10 mouse cellular contexts compared by ENCODE assay signal in the genomic region with DNA sequence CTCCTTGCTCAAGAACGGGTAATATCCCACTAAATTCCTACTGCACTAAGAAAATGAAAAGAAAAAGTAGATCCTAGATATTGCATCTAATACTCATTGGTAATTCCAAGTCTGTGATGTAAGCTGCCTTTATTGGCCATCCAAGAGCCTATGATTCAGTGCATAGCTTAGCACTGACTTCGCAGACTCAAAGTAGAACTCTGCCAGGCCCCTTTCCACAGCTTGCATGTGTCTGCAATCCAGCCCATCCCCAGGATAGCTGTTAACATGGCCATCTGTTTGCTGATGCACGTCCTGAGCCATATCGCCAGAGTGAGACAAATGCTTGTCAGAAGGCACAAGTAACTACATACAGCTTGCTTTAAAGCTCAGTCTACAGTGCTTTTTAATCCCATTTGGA.
DNase-seq lines count a peak whose midpoint lies in the region; ATAC-seq and TF ChIP-seq lines count a peak whose summit lies in the region.
"Had no signal": no experiment of that assay in that cellular context is flagged by ENCODE, and none has a peak within 500 bp of the region (broad histone marks: within the 10 kb centered on the region; RNA-seq: fewer than 3 reads in every experiment).

No protein-coding gene starts in this region.

- H3K4me1 ChIP-seq in hindbrain, postnatal 0 days (ENCODE audit: insufficient read depth, low read length) = no peaks in the 10 kb centered on the region
- no peaks in the 10 kb centered on the region for H3K4me1 ChIP-seq in hindbrain, embryonic 13.5 days (replicated peaks)
- no peaks in the 10 kb centered on the region for H3K4me1 ChIP-seq in forebrain, postnatal 0 days (ENCODE audit: insufficient read depth)
- H3K4me1 ChIP-seq in midbrain, embryonic 14.5 days (ENCODE audit: control insufficient read depth, insufficient read depth, low read length) = no peaks in the 10 kb centered on the region
- H3K4me1 ChIP-seq: neural tube, embryonic 12.5 days had no signal

- 63% methylated on average over 4 of the region's 4 CpGs for WGBS in hindbrain, postnatal 0 days
- WGBS in hindbrain, embryonic 13.5 days = 85% methylated on average over 4 of the region's 4 CpGs
- 66% methylated on average over 4 of the region's 4 CpGs for WGBS in forebrain, postnatal 0 days
- 87% methylated on average over 4 of the region's 4 CpGs for WGBS in midbrain, embryonic 14.5 days

- H3K27me3 ChIP-seq in hindbrain, postnatal 0 days (ENCODE audit: insufficient read depth, low read length) = no peaks in the 10 kb centered on the region
- H3K27me3 ChIP-seq in hindbrain, embryonic 13.5 days = no peaks in the 10 kb centered on the region
- no peaks in the 10 kb centered on the region for H3K27me3 ChIP-seq in forebrain, postnatal 0 days (ENCODE audit: insufficient read depth, low read length)
- no peaks in the 10 kb centered on the region for H3K27me3 ChIP-seq in midbrain, embryonic 14.5 days (ENCODE audit: control insufficient read depth, insufficient read depth, low read length)
- H3K27me3 ChIP-seq: neural tube, embryonic 12.5 days had no signal

- H3K4me2 ChIP-seq in hindbrain, postnatal 0 days (ENCODE audit: low read depth, low read length) = no peak overlapping the region
- no peak overlapping the region for H3K4me2 ChIP-seq in hindbrain, embryonic 13.5 days
- H3K4me2 ChIP-seq in forebrain, postnatal 0 days (ENCODE audit: low read depth) = no peak overlapping the region
- H3K4me2 ChIP-seq in midbrain, embryonic 14.5 days (ENCODE audit: low read length) = no peak overlapping the region
- H3K4me2 ChIP-seq: neural tube, embryonic 12.5 days had no signal

- ATAC-seq in hindbrain, postnatal 0 days = no peak
- no peak for ATAC-seq in hindbrain, embryonic 13.5 days (ENCODE audit: low FRiP score)
- ATAC-seq in forebrain, postnatal 0 days = peak; percentile 98
- ATAC-seq in midbrain, embryonic 14.5 days (ENCODE audit: low FRiP score, low TSS enrichment) = no peak

- H3K36me3 ChIP-seq in hindbrain, postnatal 0 days (ENCODE audit: insufficient read depth, low read length) = no peaks in the 10 kb centered on the region
- no peaks in the 10 kb centered on the region for H3K36me3 ChIP-seq in hindbrain, embryonic 13.5 days
- H3K36me3 ChIP-seq in forebrain, postnatal 0 days (ENCODE audit: insufficient read depth) = no peaks in the 10 kb centered on the region
- H3K36me3 ChIP-seq in midbrain, embryonic 14.5 days (ENCODE audit: control insufficient read depth, insufficient read depth, low read length) = no peaks in the 10 kb centered on the region
- H3K36me3 ChIP-seq: neural tube, embryonic 12.5 days had no signal

- no peaks in the 10 kb centered on the region for H3K9me3 ChIP-seq in hindbrain, postnatal 0 days (ENCODE audit: low read length)
- H3K9me3 ChIP-seq in hindbrain, embryonic 13.5 days = no peaks in the 10 kb centered on the region
- no peaks in the 10 kb centered on the region for H3K9me3 ChIP-seq in forebrain, postnatal 0 days (ENCODE audit: low read length)
- no peaks in the 10 kb centered on the region for H3K9me3 ChIP-seq in midbrain, embryonic 14.5 days (ENCODE audit: control insufficient read depth, low read length)
- H3K9me3 ChIP-seq: neural tube, embryonic 12.5 days had no signal

- no peak overlapping the region for H3K4me3 ChIP-seq in hindbrain, postnatal 0 days (ENCODE audit: low read length)
- H3K4me3 ChIP-seq in hindbrain, embryonic 13.5 days = no peak overlapping the region
- no peak overlapping the region for H3K4me3 ChIP-seq in forebrain, postnatal 0 days (ENCODE audit: low read depth, low read length)
- H3K4me3 ChIP-seq in midbrain, embryonic 14.5 days (replicated peaks; ENCODE audit: low read depth, low read length) = no peak overlapping the region
- H3K4me3 ChIP-seq: neural tube, embryonic 12.5 days had no signal

- TF ChIP-seq CTCF in hindbrain, postnatal 0 days (IDR thresholded peaks at IDR 0.05; ENCODE audit: low read depth) = no peak
- no peak for TF ChIP-seq CTCF in forebrain, postnatal 0 days (IDR thresholded peaks at IDR 0.05; ENCODE audit: low read depth)

- peak; percentile 36 for DNase-seq in hindbrain, postnatal 0 days (ENCODE audit: low spot score)
- peak; percentile 84 for DNase-seq in forebrain, postnatal 0 days
- DNase-seq in heart, postnatal 4 days = peak; percentile 67
- DNase-seq in right cerebral cortex, adult 18-20 months = peak; percentile 60
- no peak for DNase-seq in kidney, adult 11 months
- DNase-seq in kidney, postnatal 36 days = no peak
- DNase-seq in midbrain, embryonic 14.5 days = no peak

- H3K27ac ChIP-seq in hindbrain, postnatal 0 days = no peak overlapping the region
- no peak overlapping the region for H3K27ac ChIP-seq in hindbrain, embryonic 13.5 days
- no peak overlapping the region for H3K27ac ChIP-seq in forebrain, postnatal 0 days (ENCODE audit: low read depth, low read length)
- H3K27ac ChIP-seq in midbrain, embryonic 14.5 days (replicated peaks; ENCODE audit: low read depth, low read length) = no peak overlapping the region
- H3K27ac ChIP-seq: liver, embryonic 14.5 days; neural tube, embryonic 12.5 days had no signal

- H3K9ac ChIP-seq in hindbrain, postnatal 0 days (replicated peaks; ENCODE audit: low read length) = no peak overlapping the region
- no peak overlapping the region for H3K9ac ChIP-seq in hindbrain, embryonic 13.5 days
- H3K9ac ChIP-seq in forebrain, postnatal 0 days = no peak overlapping the region
- no peak overlapping the region for H3K9ac ChIP-seq in midbrain, embryonic 14.5 days (replicated peaks; ENCODE audit: low read length)
- H3K9ac ChIP-seq: liver, embryonic 14.5 days; neural tube, embryonic 12.5 days had no signal

Comparison
In these comparisons a context has a peak if more than half of its experiments do, and no peak if none do; other contexts are left out.
1. DNase-seq: peak in hindbrain, postnatal 0 days (single experiment), forebrain, postnatal 0 days (single experiment), heart, postnatal 4 days (single experiment) and right cerebral cortex, adult 18-20 months (single experiment); none in kidney, adult 11 months (single experiment), kidney, postnatal 36 days (0 of 2) and midbrain, embryonic 14.5 days (single experiment).